Mouse (Mus musculus) liver, embryonic 12.5 days (tissue): ENCODE data around the gene Hpse. TPM values are rescaled to one million over a fixed set of nuclear protein-coding genes. Genes with fewer than 3 reads are reported as not detected.

Experiments
- ATAC-seq: fragments of 200-750 bp; cut with Nextera tagmentation; 2 replicates; pipeline ENCODE4 v1.8.0; 2017; ENCODE audit warnings: moderate number of reproducible peaks, mild to moderate bottlenecking, moderate library complexity
- H3K27ac ChIP-seq: fragments of 300-500 bp; sonication (generic); 2 replicates; pipeline ENCODE4 v1.5.1; 2016; ENCODE audit warnings: mild to moderate bottlenecking
- H3K27me3 ChIP-seq: fragments of 300-500 bp; sonication (generic); replicated peaks from 2 replicates; pipeline ENCODE4 v1.6.1; 2016; ENCODE audit warnings: mild to moderate bottlenecking, moderate library complexity
- H3K36me3 ChIP-seq: fragments of 300-500 bp; sonication (generic); 2 replicates; pipeline ENCODE4 v1.6.1; 2016; ENCODE audit warnings: mild to moderate bottlenecking, moderate library complexity
- H3K4me1 ChIP-seq: fragments of 300-500 bp; sonication (generic); 2 replicates; pipeline ENCODE4 v1.6.1; 2016
- H3K4me2 ChIP-seq: fragments of 300-500 bp; sonication (generic); 2 replicates; pipeline ENCODE4 v1.6.1; 2016; ENCODE audit warnings: mild to moderate bottlenecking, moderate library complexity
- H3K4me3 ChIP-seq: fragments of 300-500 bp; sonication (generic); 2 replicates; pipeline ENCODE4 v1.5.1; 2016; ENCODE audit warnings: mild to moderate bottlenecking, moderate library complexity
- H3K9ac ChIP-seq: fragments of 300-500 bp; sonication (generic); 2 replicates; pipeline ENCODE4 v1.6.1; 2016; ENCODE audit warnings: mild to moderate bottlenecking, moderate library complexity
- H3K9me3 ChIP-seq: fragments of 300-500 bp; sonication (generic); replicated peaks from 2 replicates; pipeline ENCODE4 v1.6.1; 2016; ENCODE audit warnings: mild to moderate bottlenecking, moderate library complexity
- WGBS: fragments of 180-500 bp; shearing (Covaris S2); methylation state at CpG from one replicate; pipeline ENCODE4 v1.1.7; 2016; ENCODE audit not compliant: insufficient replicate concordance; 5-methylcytosine and 5-hydroxymethylcytosine counted together
- polyA plus RNA-seq: library from polyadenylated mRNA; unstranded; fragments of >200 nt; fragmentation: Nextera tagmentation; extraction: Ambion mirVana; gene quantifications from 2 replicates; pipeline ENCODE4 v1.2.1, GENCODE M21; 2016

The Hpse gene
- polyA plus RNA-seq, 1 experiment from 2014 or later: 2.2 TPM

DNA sequence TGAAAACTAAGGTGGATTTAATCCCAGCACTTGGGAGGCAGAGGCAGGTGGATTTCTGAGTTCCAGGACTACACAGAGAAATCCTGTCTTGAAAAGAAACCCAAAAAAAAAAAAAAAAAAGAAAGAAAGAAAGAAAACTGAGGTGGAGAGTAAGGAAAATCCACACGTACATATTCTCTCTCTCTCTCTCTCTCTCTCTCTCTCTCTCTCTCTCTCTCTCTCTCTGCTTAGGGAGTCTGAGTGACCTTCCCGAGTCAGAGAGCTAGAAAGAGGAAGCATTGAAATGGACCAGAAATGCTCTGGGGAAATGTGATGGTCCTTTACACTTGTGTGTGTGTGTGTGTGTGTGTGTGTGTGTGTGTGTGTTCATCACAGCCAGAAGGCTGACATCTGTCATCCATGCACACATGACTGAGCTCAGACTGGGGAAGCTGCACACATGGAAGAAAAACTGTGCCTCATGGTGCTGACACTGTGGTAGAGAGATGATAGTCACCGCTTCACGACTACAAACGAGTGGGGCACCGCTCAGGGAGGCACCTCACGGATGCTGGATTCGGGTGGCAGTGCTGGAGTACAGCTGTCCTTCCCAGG lies 84.5 kb downstream of the Hpse start:
- Histone ChIP-seq H3K27me3 (no peaks in the 10 kb centered on the region), H3K9ac (peak overlapping the region; percentile 36; the same call in 1 of the 2 replicates), H3K4me2 (0 out of 2 replicates have a peak overlapping the region, but pooled peaks have one; percentile 34), H3K4me3 (no peak overlapping the region), H3K36me3 (no peaks in the 10 kb centered on the region), H3K4me1 (peaks cover 79% of the 10 kb centered on the region), H3K9me3 (no peaks in the 10 kb centered on the region), H3K27ac (peak overlapping the region; percentile 87)
- ATAC-seq: no peak
- 51% methylated on average over 8 of the region's 8 CpGs for WGBS

DNA sequence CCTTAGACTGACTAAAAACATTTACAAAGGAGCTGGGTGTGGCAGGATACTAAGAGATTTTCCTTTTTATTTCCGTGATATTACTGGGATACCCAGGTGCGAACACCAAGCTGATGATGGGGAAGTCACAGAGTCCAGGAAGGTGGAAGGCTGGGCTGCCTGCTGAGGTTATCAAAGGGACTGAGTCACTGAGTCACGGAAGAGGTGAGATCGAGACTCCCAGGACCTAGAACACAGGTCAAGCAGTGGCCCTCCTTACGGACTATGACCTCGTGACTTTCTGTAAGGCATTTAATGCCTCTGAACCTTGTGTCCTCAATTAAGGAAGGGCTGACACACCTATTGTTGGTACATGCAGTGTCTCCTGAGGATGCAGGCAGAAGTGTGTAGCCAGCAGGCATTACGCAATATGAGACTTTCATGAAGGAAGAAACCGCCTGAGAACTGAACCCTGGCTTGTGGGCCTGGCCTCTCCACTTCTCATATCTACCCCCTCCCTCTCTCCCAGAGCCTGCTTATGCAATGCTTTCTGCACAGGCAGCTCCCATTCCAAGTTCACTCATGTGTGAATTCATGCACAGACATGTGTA lies 86.9 kb downstream of the Hpse start:
- no peak for ATAC-seq
- H3K4me3 ChIP-seq: no peak overlapping the region
- H3K9me3 ChIP-seq: no peaks in the 10 kb centered on the region
- peaks cover 78% of the 10 kb centered on the region for H3K4me1 ChIP-seq
- H3K27ac ChIP-seq: peak overlapping the region; percentile 8; the same call in 1 of the 2 replicates
- H3K9ac ChIP-seq: no peak overlapping the region
- no peaks in the 10 kb centered on the region for H3K27me3 ChIP-seq
- WGBS: 66% methylated on average over 8 of the region's 8 CpGs
- H3K36me3 ChIP-seq: no peaks in the 10 kb centered on the region
- H3K4me2 ChIP-seq: no peak overlapping the region

Other genes starting within 250 kb of the Hpse start
- 15.0 and 16.5 TPM in 2 replicates for gene Lin54, start 219.1 kb downstream of the Hpse start, polyA plus RNA-seq
- 108 and 114 TPM in 2 replicates for gene Cops4, start 201.4 kb downstream of the Hpse start, polyA plus RNA-seq
- gene Plac8, start 147.5 kb downstream of the Hpse start, polyA plus RNA-seq: 32.2 and 35.8 TPM in 2 replicates
- 42.4 and 42.8 TPM in 2 replicates for gene Coq2, start 44.6 kb downstream of the Hpse start, polyA plus RNA-seq
- gene Helq, start 78.9 kb upstream of the Hpse start, polyA plus RNA-seq: 22.2 and 23.4 TPM in 2 replicates
- 165 and 176 TPM in 2 replicates for gene Mrps18c, start 78.9 kb upstream of the Hpse start, polyA plus RNA-seq
- 23.3 and 24.3 TPM in 2 replicates for gene Abraxas1, start 101.2 kb upstream of the Hpse start, polyA plus RNA-seq
- gene Gpat3, start 126.0 kb upstream of the Hpse start, polyA plus RNA-seq: 0.75 and 0.93 TPM in 2 replicates